Mouse (Mus musculus): ENCODE results near the gene Kxd1.

The Kxd1 gene

GRCm38 (mm10) chr8:70466305-70466704, 61.5 kb downstream of the Kxd1 start:
- DNase-seq: no peak

- DNase-seq: no peak
Observed at GRCm38 (mm10) chr8:70465701-70466100, 62.1 kb downstream of the Kxd1 start.

- DNase-seq: no peak
Observed at GRCm38 (mm10) chr8:70464162-70464561, 63.6 kb downstream of the Kxd1 start.

- DNase-seq: no peak
Observed at GRCm38 (mm10) chr8:70463306-70463705, 64.5 kb downstream of the Kxd1 start.

GRCm38 (mm10) chr8:70462516-70462813, 65.3 kb downstream of the Kxd1 start:
- DNase-seq: no peak

GRCm38 (mm10) chr8:70461765-70462515, 65.8 kb downstream of the Kxd1 start:
- no peak for DNase-seq

GRCm38 (mm10) chr8:70460606-70461005, 67.2 kb downstream of the Kxd1 start:
- no peak for DNase-seq

- DNase-seq: no peak
Observed at GRCm38 (mm10) chr8:70460199-70460598, 67.6 kb downstream of the Kxd1 start.

GRCm38 (mm10) chr8:70459636-70460035, 68.1 kb downstream of the Kxd1 start:
- DNase-seq: no peak

- no peak for DNase-seq
Observed at GRCm38 (mm10) chr8:70458462-70458861, 69.3 kb downstream of the Kxd1 start.

Data from right cerebral cortex, postnatal 4 days (tissue).